Mouse (Mus musculus): ENCODE data around the gene Marcksl1.

Marcksl1 gene

GRCm38 (mm10) chr4:129513086-129513767 is at the start of gene Marcksl1:
Gene Marcksl1 (plus strand): TSS chr4:129513581.
- peak; percentile 88 for DNase-seq

- DNase-seq: peak; percentile 80
Measured at GRCm38 (mm10) chr4:129464286-129464815, 49.0 kb upstream of the Marcksl1 start.

GRCm38 (mm10) chr4:129476047-129476446 is 37.3 kb upstream of the Marcksl1 start:
- DNase-seq: no peak

GRCm38 (mm10) chr4:129479863-129480262 is 33.5 kb upstream of the Marcksl1 start:
- no peak for DNase-seq

GRCm38 (mm10) chr4:129481090-129481489 is 32.3 kb upstream of the Marcksl1 start:
- no peak for DNase-seq

GRCm38 (mm10) chr4:129490972-129491880 is 22.2 kb upstream of the Marcksl1 start, which contains the start of the genes Tssk3 and Fam229a:
Gene Tssk3 (minus strand): TSS chr4:129491022.
Gene Fam229a (plus strand): TSS chr4:129491190.
- peak; percentile 26 for DNase-seq

GRCm38 (mm10) chr4:129494681-129495080 is 18.7 kb upstream of the Marcksl1 start:
- DNase-seq: no peak

- DNase-seq: no peak
Measured at GRCm38 (mm10) chr4:129495672-129496562, 17.5 kb upstream of the Marcksl1 start.

GRCm38 (mm10) chr4:129496631-129497030 is 16.8 kb upstream of the Marcksl1 start:
- DNase-seq: peak; percentile 38

GRCm38 (mm10) chr4:129498941-129499340 is 14.4 kb upstream of the Marcksl1 start:
- DNase-seq: no peak

- no peak for DNase-seq
Measured at GRCm38 (mm10) chr4:129500017-129500416, 13.4 kb upstream of the Marcksl1 start.

- DNase-seq: peak; percentile 92
Measured at GRCm38 (mm10) chr4:129500607-129501566, 12.5 kb upstream of the Marcksl1 start.

GRCm38 (mm10) chr4:129502327-129502888 is 11.0 kb upstream of the Marcksl1 start:
- no peak for DNase-seq

- no peak for DNase-seq
Measured at GRCm38 (mm10) chr4:129502901-129503444, 10.4 kb upstream of the Marcksl1 start.

GRCm38 (mm10) chr4:129505511-129505910 is 7.9 kb upstream of the Marcksl1 start:
- DNase-seq: no peak

GRCm38 (mm10) chr4:129507434-129508236 is 5.7 kb upstream of the Marcksl1 start:
- no peak for DNase-seq

GRCm38 (mm10) chr4:129508237-129508515 is 5.2 kb upstream of the Marcksl1 start:
- no peak for DNase-seq

GRCm38 (mm10) chr4:129508834-129509600 is 4.4 kb upstream of the Marcksl1 start:
- no peak for DNase-seq

GRCm38 (mm10) chr4:129509650-129510049 is 3.7 kb upstream of the Marcksl1 start:
- no peak for DNase-seq
